Mouse (Mus musculus) liver (tissue): ENCODE results near the gene Zdhhc20.
"Not testable (repeated sequence)": the region's sequence is repeated elsewhere in the genome, so short reads cannot be mapped to it uniquely, and the experiment has no call there.

Source experiments
- DNase-seq: peaks from one replicate; pipeline ENCODE4 v3.0.0-alpha.2; 2020; ENCODE audit warnings: mixed read lengths

Gene Zdhhc20

GRCm38 (mm10) chr14:57890011-57890842 lies at the start of gene Zdhhc20:
Gene Zdhhc20, minus strand, starts transcription at chr14:57890276.
- DNase-seq = peak; percentile 97

- DNase-seq = no peak
These were observed 47.2 kb upstream of the Zdhhc20 start for GRCm38 (mm10) chr14:57937297-57937696.

DNA sequence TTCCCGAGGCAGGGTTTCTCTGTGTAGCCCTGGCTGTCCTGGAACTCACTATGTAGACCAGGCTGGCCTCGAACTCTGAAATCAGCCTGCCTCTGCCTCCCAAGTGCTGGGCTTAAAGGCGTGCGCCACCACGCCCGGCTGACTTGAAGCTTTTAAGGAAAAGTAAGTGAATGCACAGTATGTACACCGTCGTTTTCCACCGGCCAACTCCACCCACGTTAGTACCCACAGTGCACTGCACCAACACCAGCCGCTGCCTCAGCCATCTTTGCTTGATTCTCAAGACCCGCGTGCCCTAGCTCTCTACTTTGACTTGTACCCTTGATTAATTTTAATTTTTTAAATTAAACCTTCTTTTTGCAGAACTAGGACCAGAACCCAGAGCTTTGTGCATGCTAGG lies 44.6 kb upstream of the Zdhhc20 start:
- DNase-seq = no peak

GRCm38 (mm10) chr14:57933608-57934007 lies 43.5 kb upstream of the Zdhhc20 start:
- peak; percentile 50 for DNase-seq

GRCm38 (mm10) chr14:57932881-57933443 lies 42.9 kb upstream of the Zdhhc20 start:
- peak; percentile 21 for DNase-seq

GRCm38 (mm10) chr14:57921428-57922131 lies 31.5 kb upstream of the Zdhhc20 start:
- DNase-seq = no peak

DNA sequence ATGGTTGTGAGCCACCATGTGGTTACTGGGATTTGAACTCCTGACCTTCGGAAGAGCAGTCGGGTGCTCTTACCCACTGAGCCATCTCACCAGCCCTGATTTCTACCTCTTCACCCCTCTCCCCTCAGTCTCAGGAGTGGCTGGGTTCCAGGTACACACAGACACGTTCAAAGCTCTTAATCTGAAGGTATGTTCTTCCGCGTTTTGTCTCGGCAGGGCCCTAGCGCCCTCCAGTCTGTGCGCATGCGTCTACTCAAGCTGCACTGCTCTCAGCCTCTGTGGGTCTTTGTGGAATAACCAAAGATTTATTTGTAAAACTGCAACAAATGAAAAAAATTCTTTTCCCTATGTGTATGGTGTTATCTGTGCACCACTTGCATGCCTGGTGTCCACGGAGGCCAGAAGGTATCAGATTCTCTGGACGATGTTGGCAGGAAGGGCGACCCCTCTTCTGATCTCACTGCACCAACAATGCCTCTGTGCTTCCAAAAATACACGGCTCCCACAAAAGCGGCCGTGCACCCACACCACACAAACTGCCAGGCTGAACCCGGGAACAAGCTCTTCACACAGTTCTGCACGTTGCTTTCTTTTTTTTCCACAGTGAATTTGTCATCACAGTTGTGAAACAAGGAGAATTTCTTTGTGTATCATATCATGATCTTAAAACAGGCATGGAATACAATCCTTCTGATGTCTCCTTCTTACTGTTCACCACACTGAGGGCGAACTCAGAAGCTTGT lies 30.7 kb upstream of the Zdhhc20 start:
- DNase-seq = no peak

- no peak for DNase-seq
These were observed 29.2 kb upstream of the Zdhhc20 start for GRCm38 (mm10) chr14:57919148-57919875.

DNA sequence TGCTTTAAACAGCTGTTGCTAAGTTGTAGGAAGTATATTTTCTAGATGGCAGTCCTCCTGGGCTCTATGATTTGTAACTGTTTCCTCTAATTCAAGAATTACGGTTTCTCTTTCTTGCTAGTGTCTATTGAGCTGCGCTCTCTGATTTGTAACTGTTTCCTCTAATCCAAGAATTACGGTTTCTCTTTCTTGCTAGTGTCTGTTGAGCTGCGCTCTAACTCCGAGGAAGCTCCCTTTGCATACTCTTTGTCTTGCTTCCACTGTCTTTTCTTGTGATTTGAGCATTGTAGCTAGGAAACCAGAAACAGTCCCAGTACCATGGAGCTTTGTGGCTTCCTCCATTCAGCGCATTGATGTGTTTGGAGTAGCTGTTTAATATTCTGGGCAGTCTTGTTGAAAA lies 25.3 kb upstream of the Zdhhc20 start:
- DNase-seq = no peak

GRCm38 (mm10) chr14:57912211-57913007 lies 22.3 kb upstream of the Zdhhc20 start:
- peak; percentile 37 for DNase-seq

DNA sequence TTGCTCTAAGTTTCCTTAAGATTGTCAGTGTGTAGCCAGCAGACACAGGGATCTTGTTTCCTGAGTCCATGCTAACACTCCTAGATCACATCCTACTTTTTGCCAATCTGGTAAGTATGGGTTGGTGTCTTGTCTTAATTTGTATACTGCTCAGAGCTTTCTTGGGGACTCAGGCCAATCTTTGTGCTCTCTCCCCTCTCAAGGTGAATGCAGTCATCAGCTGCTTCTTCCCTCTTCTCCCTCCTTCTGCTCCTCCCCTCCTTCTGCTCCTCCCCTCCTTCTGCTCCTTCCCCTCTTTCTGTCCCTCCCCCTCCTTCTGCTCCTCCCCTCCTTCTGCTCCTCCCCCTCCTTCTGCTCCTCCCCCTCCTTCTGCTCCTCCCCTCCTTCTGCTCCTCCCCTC lies 21.7 kb upstream of the Zdhhc20 start:
- DNase-seq = not testable (repeated sequence)

DNA sequence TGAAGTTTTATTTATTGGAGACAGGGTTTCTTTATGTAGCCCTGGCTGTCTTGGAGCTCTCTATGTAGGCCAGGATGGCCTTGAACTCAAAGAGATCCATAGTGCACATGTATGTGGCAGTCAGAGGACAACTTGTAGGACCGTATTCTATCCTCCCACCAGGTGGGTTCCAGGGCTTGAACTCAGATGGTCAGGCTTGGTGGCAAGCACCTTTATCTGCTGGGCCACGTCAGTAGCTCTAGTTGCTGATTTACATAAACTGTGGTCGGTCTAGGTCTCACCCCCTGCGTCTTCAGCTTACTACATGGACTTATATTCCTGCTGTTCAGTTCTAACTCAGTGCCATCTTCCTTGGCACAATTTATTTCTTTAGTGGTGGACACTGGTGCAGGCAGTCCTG lies 21.2 kb upstream of the Zdhhc20 start:
- DNase-seq = no peak

DNA sequence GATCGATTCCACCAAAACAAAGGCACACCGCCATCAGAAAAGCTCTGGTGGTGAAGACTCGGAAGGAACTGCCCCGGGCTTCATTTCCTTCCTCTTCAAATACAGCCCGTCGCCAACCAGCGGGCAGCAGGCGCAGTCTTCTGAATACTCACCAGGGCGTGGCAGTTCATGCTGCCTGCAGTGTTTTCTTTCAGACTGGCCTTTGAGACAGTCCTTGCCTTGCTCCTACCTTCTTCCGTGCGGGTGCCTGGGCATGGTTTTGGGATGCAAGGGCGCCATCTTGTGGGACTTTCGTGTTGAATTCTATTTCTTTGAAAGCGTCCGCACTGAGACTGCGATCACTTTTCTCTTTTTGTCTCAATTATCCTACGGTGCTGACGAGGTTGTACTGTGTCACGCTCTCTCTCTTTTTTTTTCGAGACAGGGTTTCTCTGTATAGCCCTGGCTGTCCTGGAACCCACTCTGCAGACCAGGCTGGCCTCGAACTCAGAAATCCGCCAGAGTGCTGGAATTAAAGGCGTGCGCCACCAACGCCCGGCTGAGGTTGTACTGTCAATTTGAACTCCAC lies 20.5 kb upstream of the Zdhhc20 start:
- peak; percentile 87 for DNase-seq

DNA sequence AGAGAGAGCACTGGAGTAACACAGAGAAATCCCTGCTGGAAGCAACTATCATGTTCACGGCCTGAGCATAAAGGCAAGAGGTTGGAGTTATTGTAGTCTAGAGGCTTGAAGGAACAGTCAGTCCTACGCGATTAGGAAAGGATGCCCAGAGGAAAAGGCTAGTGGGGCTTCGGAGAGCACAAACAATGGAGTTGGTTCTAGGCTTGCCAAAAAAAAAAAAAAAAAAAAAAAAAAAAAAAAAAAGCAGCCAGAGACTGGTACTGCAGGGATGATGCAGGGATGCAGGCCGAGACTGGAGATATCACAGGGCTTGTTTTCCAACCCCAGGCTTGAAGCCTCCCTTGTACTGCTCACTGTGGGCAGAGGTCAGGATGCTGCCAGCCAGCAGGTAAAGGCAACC lies 19.2 kb upstream of the Zdhhc20 start:
- DNase-seq = no peak

GRCm38 (mm10) chr14:57908431-57908830 lies 18.4 kb upstream of the Zdhhc20 start:
- DNase-seq = no peak

GRCm38 (mm10) chr14:57901998-57902397 lies 11.9 kb upstream of the Zdhhc20 start:
- DNase-seq = no peak

DNA sequence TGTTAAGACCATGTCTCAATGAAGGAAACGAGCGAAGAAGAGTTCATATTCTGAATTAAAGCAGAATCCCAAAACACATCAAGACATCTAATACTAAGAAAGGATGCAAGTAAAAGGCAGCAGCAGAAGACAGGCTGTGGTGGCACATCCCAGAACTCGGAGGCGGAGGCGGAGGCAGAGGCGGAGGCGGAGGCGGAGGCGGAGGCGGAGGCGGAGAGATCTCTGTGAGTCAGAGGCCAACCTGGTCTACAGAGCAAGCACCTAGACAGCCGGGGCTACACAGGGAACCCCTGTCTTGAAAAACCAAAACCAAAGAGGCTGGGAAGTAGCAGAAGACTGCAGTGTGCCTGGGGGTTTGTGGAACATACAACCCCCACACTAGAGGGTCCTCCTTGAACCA lies 6.8 kb upstream of the Zdhhc20 start:
- no peak for DNase-seq

GRCm38 (mm10) chr14:57896088-57896871 lies 6.2 kb upstream of the Zdhhc20 start:
- DNase-seq = not testable (repeated sequence)

DNA sequence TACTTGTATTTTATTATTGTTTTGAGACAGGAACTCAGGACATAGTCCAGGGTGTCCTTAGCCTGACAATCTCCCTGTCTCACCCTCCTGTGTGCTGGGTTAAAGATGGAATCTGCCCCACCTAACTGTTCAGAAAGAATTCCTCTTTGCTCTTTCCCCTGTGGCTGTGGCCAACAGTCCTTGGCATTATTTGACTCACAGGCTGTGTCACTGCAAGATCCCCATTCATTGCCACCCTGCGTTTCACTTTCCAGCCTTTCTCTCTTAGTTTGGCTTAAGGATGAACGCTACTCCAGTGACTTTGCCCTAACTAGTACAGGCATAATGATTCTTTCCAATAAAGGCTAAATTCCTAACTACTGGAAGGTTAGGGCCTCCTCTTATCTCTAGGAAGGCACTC lies 4.3 kb upstream of the Zdhhc20 start:
- DNase-seq = no peak

- no peak for DNase-seq
These were observed 2.9 kb upstream of the Zdhhc20 start for GRCm38 (mm10) chr14:57892961-57893360.
